Mouse (Mus musculus) right cerebral cortex, postnatal 4 days (tissue): ENCODE measurements at regions not wholly inside any gene's neighbourhood (a gene's known extent, or its start where the extent isn't known, plus 50 kb on each side); places are given as distances from the start of the nearest gene placed in this dataset.
"Not testable (repeated sequence)": the region's sequence is repeated elsewhere in the genome, so short reads cannot be mapped to it uniquely, and the experiment has no call there.

Source experiments
- DNase-seq: peaks from one replicate; pipeline ENCODE4 v3.0.0-alpha.2; 2022

- no peak for DNase-seq
Measured at GRCm38 (mm10) chr13:97412151-97412550, 171.2 kb downstream of the Enc1 start.

DNA sequence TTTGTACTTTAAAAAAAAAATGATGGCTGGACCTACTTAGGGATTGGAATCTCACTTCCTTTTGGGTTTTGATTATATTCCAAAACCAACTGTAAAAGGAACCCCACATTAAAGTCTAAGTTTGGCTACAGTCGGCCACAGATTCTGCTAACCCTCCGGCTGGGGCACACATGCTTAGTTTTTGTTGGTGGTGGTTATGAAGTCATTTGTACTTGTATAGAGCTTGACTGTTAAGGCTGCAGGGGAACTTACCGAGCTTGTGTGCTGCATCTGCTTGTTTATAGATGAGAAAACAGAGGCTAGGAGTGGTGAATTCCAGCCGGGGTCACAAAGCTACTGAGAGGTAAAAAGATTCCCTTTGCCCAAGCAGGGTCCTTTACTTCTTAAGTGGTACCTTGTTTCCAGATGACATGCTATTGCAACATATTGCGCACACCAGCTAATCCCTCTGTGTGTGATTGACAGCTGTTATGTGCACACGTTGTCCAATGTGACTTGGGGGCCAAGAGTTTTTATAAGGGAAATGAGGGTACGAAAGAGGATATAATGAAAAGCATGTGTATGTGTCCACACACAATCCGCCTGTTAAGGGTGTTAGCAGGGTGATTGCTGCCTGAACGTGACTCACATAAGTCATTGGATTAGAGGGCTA, 169.8 kb downstream of the Enc1 start:
- DNase-seq, result no peak

DNA sequence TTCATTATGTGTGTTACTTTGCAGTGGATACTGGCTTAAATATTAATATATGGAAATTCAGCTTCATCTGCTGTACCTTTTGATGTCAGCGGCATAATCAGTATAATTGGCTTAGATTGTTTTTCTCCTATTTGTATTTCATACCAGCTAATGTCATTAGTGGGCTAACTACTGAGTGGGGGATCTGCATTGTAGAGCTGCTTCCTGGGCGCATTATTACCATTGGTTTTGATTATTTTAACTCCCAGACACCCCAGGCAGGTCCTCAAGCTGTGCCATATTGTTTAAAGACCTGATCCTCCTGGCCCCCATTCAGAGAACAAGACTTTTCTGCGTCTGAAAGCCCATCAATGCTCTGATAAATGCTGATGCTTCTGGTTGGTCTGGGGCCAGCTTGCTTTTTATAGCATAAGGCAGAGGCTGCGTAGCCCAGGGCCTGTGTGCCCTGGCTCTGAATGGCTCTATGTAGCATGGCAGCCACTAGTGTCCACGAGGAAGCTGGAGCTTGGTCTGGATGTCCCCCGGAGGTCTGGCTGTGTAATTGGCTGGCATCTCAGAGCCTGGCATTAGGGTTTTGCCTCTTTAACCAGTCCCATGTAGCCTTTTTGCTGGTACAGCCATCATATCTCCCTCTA, 169.1 kb downstream of the Enc1 start:
- DNase-seq, result no peak

DNA sequence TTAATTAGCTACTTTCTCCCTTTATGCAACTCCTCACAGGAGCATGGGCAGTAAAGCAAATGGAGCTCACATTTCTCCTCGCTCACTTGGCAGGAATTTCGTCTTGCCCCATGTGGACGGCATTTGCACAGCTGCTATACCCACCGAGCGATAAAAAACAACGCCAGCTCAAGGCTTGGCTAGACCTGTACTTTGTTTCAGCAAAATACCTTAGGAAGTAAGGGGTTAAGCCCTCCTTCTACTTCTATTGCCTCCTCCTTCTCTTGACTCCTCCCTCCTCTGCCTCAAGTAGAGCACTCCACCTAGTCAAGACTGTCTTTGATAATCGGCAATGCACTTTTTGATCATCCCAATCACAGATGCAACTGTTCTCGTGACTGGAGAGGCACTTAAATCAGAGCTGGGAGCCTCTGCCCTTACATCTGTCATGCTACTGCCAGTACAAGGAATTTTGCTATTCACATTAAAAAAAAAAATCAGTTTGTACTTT, 168.4 kb downstream of the Enc1 start:
- DNase-seq, result no peak

GRCm38 (mm10) chr13:97408414-97409290, 167.7 kb downstream of the Enc1 start:
- peak; percentile 40 for DNase-seq

GRCm38 (mm10) chr13:97407773-97408172, 166.9 kb downstream of the Enc1 start:
- DNase-seq, result no peak

GRCm38 (mm10) chr13:97406678-97407077, 165.8 kb downstream of the Enc1 start:
- no peak for DNase-seq

GRCm38 (mm10) chr13:97402164-97402761, 161.4 kb downstream of the Enc1 start:
- no peak for DNase-seq

DNA sequence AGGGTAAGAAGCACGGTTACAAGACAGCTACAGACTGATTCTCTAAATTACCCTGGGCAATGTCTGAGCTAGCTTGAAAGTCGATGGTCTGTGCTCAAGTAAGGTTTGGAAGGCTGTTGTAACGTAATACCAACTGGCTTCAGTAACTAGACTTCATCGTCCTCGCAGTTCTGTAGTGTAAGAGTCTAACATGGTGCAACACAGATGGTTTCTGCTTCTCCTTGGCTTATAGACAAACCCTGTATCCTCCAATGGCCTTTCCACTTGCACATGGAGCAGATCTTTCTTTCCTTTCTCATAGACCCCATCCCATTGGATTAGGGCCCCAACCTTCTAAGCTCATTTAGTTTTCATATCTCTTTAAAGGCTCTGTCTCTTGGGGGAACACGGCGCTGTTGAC, 160.7 kb downstream of the Enc1 start:
- no peak for DNase-seq

GRCm38 (mm10) chr13:97398041-97398440, 157.1 kb downstream of the Enc1 start:
- DNase-seq, result no peak

GRCm38 (mm10) chr13:97396899-97397640, 156.2 kb downstream of the Enc1 start:
- DNase-seq, result no peak

DNA sequence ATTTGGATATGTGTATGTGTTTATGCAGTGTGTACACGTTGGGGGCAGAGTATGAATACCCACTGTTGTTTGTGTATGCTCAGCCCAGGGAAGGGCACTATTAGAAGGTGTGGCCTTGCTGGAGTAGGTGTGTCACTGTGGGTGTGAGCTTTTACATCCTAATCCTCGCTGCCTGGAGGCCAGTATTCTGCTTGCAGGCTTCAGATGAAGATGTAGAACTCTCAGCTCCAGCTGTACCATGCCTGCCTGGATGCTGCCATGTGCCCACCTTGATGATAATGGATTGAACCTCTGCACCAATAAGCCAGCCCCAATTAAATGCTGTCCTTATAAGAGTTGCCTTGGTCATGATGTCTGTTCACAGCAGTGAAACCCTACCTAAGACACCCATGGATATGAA, 155.4 kb downstream of the Enc1 start:
- not testable (repeated sequence) for DNase-seq

DNA sequence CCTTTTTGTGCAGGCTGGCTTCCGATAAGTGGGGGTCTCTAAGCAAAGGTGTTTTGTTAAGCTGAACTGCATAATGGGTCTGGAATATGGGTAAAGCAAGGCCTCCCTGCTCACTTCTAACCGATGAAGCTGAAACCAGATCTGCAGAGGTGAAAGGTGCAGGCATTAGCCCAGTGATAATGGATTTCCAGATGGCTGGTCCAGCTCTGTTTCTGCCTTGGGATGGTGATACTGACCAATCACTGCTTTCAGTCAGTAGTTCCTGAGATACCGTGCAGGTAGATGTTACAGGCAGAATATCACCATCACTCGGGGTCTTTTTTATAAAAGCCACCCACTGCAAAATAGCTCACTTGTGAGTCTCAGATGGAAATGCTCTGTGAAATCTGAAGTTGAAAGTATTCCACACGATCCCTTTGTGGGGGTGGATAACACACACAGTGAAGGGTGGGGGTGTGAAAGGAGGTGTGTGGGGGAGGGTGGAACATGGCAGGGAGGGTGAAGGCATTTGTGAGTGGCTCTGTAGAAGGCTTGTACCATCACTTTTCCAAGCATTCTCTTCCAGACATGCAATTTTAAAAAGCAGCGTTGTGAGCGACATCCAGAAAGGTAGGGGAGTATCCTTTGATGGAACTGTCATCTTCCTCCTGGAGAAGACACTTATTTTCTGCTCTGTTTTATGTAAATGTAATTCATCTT, 154.0 kb downstream of the Enc1 start:
- DNase-seq, result no peak

GRCm38 (mm10) chr13:97394071-97394470, 153.2 kb downstream of the Enc1 start:
- no peak for DNase-seq

GRCm38 (mm10) chr13:97393456-97393855, 152.6 kb downstream of the Enc1 start:
- DNase-seq, result no peak

DNA sequence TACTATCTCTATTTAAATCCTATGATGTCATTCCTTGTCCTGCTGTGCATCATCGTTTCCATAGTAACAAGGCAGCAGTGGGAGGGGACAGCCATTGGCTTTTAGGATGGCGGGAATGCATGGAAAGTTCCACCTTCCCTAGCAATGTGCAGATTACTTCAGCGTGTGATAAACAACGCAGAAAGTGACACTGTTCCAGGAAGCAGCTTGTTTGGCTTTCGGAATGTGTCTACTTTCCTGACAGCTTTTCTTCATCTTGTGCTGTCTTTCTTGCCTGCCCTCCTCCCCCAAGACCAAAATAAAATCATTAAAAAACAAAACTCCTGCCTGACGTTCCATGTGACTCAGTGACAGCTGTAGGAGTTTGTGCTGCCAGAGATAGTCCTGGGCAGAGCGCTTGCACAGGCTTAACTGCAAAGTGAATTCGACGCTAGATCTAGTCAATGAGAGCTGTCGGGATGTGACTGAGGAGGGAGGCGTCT, 149.6 kb downstream of the Enc1 start:
- peak; percentile 37 for DNase-seq

- no peak for DNase-seq
Measured at GRCm38 (mm10) chr13:97388851-97389479, 148.1 kb downstream of the Enc1 start.

- DNase-seq, result no peak
Measured at GRCm38 (mm10) chr13:97386511-97386910, 145.6 kb downstream of the Enc1 start.

GRCm38 (mm10) chr13:97385531-97385930, 144.6 kb downstream of the Enc1 start:
- DNase-seq, result no peak

DNA sequence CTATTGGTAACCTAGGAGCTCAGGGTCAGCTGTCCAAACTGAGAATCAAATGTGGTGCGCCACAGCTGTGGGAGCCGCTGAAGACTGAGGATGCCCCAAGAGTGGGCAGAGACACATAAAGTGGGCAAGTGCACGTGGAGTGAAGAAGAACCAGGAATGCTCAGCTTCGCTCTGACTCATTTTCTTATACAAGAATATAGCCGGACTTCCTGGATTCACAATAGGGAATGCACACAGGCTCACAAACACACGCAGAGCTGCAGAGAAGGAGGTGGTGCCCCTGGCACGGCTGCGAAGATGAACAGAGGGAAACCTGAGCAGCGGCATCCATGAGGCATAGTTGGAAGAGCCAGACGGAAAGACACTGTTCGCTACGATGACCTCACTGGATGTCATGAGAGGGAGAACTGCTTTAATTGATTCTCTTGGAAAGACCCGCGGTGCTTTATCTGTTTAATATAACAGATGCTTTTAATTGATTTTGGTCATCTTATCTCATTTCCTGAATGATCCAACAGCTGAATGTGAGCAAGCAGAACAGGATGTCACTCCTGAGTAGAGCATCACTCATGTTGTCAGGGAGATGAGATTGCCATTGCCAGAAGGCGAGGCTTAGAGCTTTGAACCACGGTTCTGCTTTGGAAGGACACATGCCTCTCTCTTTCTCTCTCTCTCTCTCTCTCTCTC, 143.3 kb downstream of the Enc1 start:
- DNase-seq, result no peak

- DNase-seq, result no peak
Measured at GRCm38 (mm10) chr13:97383351-97383750, 142.4 kb downstream of the Enc1 start.
